Comparison of ENCODE assay signal across 19 mouse cellular contexts in the genomic region with DNA sequence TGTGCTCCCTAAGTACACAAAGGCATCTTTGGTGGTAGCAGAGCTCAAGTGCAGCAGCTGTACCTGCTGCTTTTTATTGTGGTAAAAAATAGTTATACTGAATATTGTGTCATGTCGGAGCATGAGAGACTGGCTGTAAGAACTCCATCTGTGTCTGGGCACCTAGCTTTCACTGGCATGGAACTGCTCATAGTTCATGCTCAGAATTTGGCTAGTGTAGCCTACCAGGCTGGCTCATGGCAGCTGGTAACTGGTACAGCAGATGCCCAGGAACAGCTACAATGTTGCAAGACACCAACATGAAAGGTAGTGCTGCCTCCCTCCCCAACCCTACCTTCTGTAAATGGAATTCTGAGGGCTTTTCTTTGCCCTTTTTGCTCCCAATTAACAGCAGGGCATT. TPM values are rescaled to one million over a fixed set of nuclear protein-coding genes. Genes with fewer than 3 reads are reported as not detected.
DNase-seq lines count a peak whose midpoint lies in the region; ATAC-seq lines count a peak whose summit lies in the region.
"Had no signal": no experiment of that assay in that cellular context is flagged by ENCODE, and none has a peak within 500 bp of the region (broad histone marks: within the 10 kb centered on the region; RNA-seq: fewer than 3 reads in every experiment).

No protein-coding gene starts in this region.

- no peaks in the 10 kb centered on the region for H3K9me3 ChIP-seq in liver, embryonic 15.5 days (replicated peaks)
- no peaks in the 10 kb centered on the region for H3K9me3 ChIP-seq in midbrain, embryonic 16.5 days (replicated peaks; ENCODE audit: control insufficient read depth, low read length, poor library complexity, severe bottlenecking)
- H3K9me3 ChIP-seq: hindbrain, embryonic 13.5 days; limb, embryonic 13.5 days; lung, embryonic 15.5 days; neural tube, embryonic 13.5 days; stomach, embryonic 15.5 days had no signal

- no peak overlapping the region for H3K4me2 ChIP-seq in liver, embryonic 15.5 days
- no peak overlapping the region for H3K4me2 ChIP-seq in midbrain, embryonic 16.5 days (ENCODE audit: low read length)
- H3K4me2 ChIP-seq: hindbrain, embryonic 13.5 days; limb, embryonic 13.5 days; lung, embryonic 15.5 days; neural tube, embryonic 13.5 days; stomach, embryonic 15.5 days had no signal

- peaks cover 59% of the 10 kb centered on the region for H3K36me3 ChIP-seq in liver, embryonic 15.5 days (replicated peaks)
- H3K36me3 ChIP-seq in midbrain, embryonic 16.5 days (ENCODE audit: control insufficient read depth, insufficient read depth, low read length): no peaks in the 10 kb centered on the region

- H3K4me1 ChIP-seq in liver, embryonic 15.5 days (replicated peaks): peaks cover 75% of the 10 kb centered on the region
- peaks cover 9% of the 10 kb centered on the region for H3K4me1 ChIP-seq in midbrain, embryonic 16.5 days (ENCODE audit: control insufficient read depth, insufficient read depth, low read length)
- H3K4me1 ChIP-seq: stomach, embryonic 15.5 days had no signal

- peak; percentile 27 to 46 for DNase-seq in cerebellum, adult 18-20 months
- no peak for DNase-seq in cerebellum, postnatal 4 days (ENCODE audit: low spot score in 2 of 2)
- no peak for DNase-seq in liver
- DNase-seq in cerebellum, postnatal 36 days: peak; percentile 19 to 31
- no peak for DNase-seq in thymus, adult 18-20 months
- no peak for DNase-seq in left cerebral cortex, postnatal 14 days (ENCODE audit: low spot score in 2 of 2)
- DNase-seq: gastrocnemius, postnatal 10 days; midbrain, embryonic 14.5 days; right cerebral cortex, postnatal 4 days; thymus, postnatal 14 days had no signal

- no peaks in the 10 kb centered on the region for H3K27me3 ChIP-seq in liver, embryonic 15.5 days
- no peaks in the 10 kb centered on the region for H3K27me3 ChIP-seq in midbrain, embryonic 16.5 days (ENCODE audit: control insufficient read depth, insufficient read depth, low read depth, low read length)
- H3K27me3 ChIP-seq: hindbrain, embryonic 13.5 days; limb, embryonic 13.5 days; lung, embryonic 15.5 days; neural tube, embryonic 13.5 days; stomach, embryonic 15.5 days had no signal

- 95% methylated on average over 1 of the region's 1 CpGs for WGBS in liver, embryonic 15.5 days (ENCODE audit: insufficient replicate concordance)
- 94% methylated on average over 1 of the region's 1 CpGs for WGBS in midbrain, embryonic 16.5 days

- H3K9ac ChIP-seq in liver, embryonic 15.5 days: no peak overlapping the region
- no peak overlapping the region for H3K9ac ChIP-seq in midbrain, embryonic 16.5 days (ENCODE audit: low read depth, low read length)
- H3K9ac ChIP-seq: hindbrain, embryonic 13.5 days; limb, embryonic 13.5 days; lung, embryonic 15.5 days; neural tube, embryonic 13.5 days; stomach, embryonic 15.5 days had no signal

- intact Hi-C loops in left cerebral cortex, postnatal 14 days (cut with DNase I): no loop called here

- no peak for ATAC-seq in liver, embryonic 15.5 days (ENCODE audit: insufficient read depth)
- ATAC-seq in midbrain, embryonic 16.5 days: no peak
- ATAC-seq: intestine, embryonic 16.5 days had no signal

- no peak overlapping the region for H3K4me3 ChIP-seq in liver, embryonic 15.5 days (replicated peaks)
- H3K4me3 ChIP-seq in midbrain, embryonic 16.5 days (ENCODE audit: low read depth, low read length): no peak overlapping the region
- H3K4me3 ChIP-seq: hindbrain, embryonic 13.5 days; limb, embryonic 13.5 days; lung, embryonic 15.5 days; neural tube, embryonic 13.5 days; stomach, embryonic 15.5 days had no signal

- H3K27ac ChIP-seq in liver, embryonic 15.5 days (replicated peaks): peak overlapping the region; percentile 39
- no peak overlapping the region for H3K27ac ChIP-seq in midbrain, embryonic 16.5 days (ENCODE audit: low read length)
- H3K27ac ChIP-seq: hindbrain, embryonic 13.5 days; kidney, postnatal 0 days; limb, embryonic 13.5 days; lung, embryonic 15.5 days; neural tube, embryonic 13.5 days; stomach, embryonic 15.5 days had no signal

RNA-seq across cellular contexts. Expression of a gene that starts 9.9 kb away (rescaled TPM):
- polyA plus RNA-seq in liver, embryonic 15.5 days (2015; fragmentation: Nextera tagmentation; extraction: Ambion mirVana): 55.3 and 56.7 TPM in 2 replicates
- total RNA-seq in left cerebral cortex, postnatal 14 days (2021): 10 to 100 TPM; 80.7 to 86.8 TPM
- polyA plus RNA-seq in midbrain, embryonic 16.5 days (2015; fragmentation: Nextera tagmentation; extraction: Ambion mirVana): 68.7 and 76.8 TPM in 2 replicates

Comparison
In these comparisons a context has a peak if more than half of its experiments do, and no peak if none do; other contexts are left out.
1. DNase-seq: peak in cerebellum, adult 18-20 months (2 of 2) and cerebellum, postnatal 36 days (2 of 2); none in cerebellum, postnatal 4 days (0 of 2), liver (single experiment), thymus, adult 18-20 months (0 of 2) and left cerebral cortex, postnatal 14 days (0 of 2).